Mouse (Mus musculus) MEL (cell line): ENCODE data around the gene Zfp42. TPM values are rescaled to one million over a fixed set of nuclear protein-coding genes. Genes with fewer than 3 reads are reported as not detected.

Source experiments
- DNase-seq: peaks from one replicate; pipeline ENCODE4 v3.0.0; 2011; ENCODE audit warnings: low read depth, low spot score
- H3K27ac ChIP-seq: 2 replicates; pipeline ENCODE4 v1.5.1; 2012; ENCODE audit warnings: low read depth, mild to moderate bottlenecking, control low read depth, low read length, moderate library complexity; ENCODE audit not compliant: control insufficient read depth
- H3K27me3 ChIP-seq, 2 experiments: fragments of 150-350 bp in 1 of 2; sonication (generic) in 1 of 2; 2 replicates each; pipeline ENCODE4 v1.6.1; 2012; ENCODE audit warnings: low read length in 2 of 2, mild to moderate bottlenecking in 2 of 2, improper control_type of control experiment in 1 of 2, moderate library complexity in 1 of 2; ENCODE audit not compliant: insufficient read depth in 2 of 2, control insufficient read depth in 1 of 2
- H3K36me3 ChIP-seq, 2 experiments: 2 replicates each; pipeline ENCODE4 v1.6.1; 2012 to 2014; ENCODE audit warnings: low read length in 2 of 2, improper control_type of control experiment in 1 of 2, inconsistent platforms in 1 of 2, mild to moderate bottlenecking in 1 of 2; ENCODE audit not compliant: insufficient read depth in 2 of 2, control insufficient read depth in 1 of 2
- H3K4me1 ChIP-seq, 2 experiments: fragments of 150-350 bp in 1 of 2; sonication (generic) in 1 of 2; 2 replicates each; pipeline ENCODE4 v1.6.1; 2012; ENCODE audit warnings: low read length in 2 of 2, improper control_type of control experiment in 1 of 2, mild to moderate bottlenecking in 1 of 2; ENCODE audit not compliant: insufficient read depth in 2 of 2, control insufficient read depth in 1 of 2
- H3K4me3 ChIP-seq, 2 experiments: fragments of 150-350 bp in 1 of 2; sonication (generic) in 1 of 2; 2 replicates each; pipeline ENCODE4 v1.5.1; 2012; ENCODE audit warnings: low read depth in 2 of 2, low read length in 2 of 2, mild to moderate bottlenecking in 2 of 2, moderate library complexity in 2 of 2, control low read depth in 1 of 2, improper control_type of control experiment in 1 of 2; ENCODE audit not compliant: control insufficient read depth in 1 of 2, insufficient read depth in 1 of 2
- H3K79me2 ChIP-seq: 2 replicates; pipeline ENCODE4 v1.6.1; 2012; ENCODE audit warnings: mild to moderate bottlenecking, low read length, moderate library complexity; ENCODE audit not compliant: control insufficient read depth, poor library complexity, insufficient read depth
- H3K9ac ChIP-seq: 2 replicates; pipeline ENCODE4 v1.6.1; 2012; ENCODE audit warnings: low read depth, mild to moderate bottlenecking, control low read depth, low read length, moderate library complexity; ENCODE audit not compliant: control insufficient read depth, poor library complexity, severe bottlenecking
- H3K9me3 ChIP-seq: fragments of 150-350 bp; sonication (generic); replicated peaks from 2 replicates; pipeline ENCODE4 v1.6.1; 2012; ENCODE audit warnings: mild to moderate bottlenecking, low read length, improper control_type of control experiment, moderate library complexity; ENCODE audit not compliant: insufficient read depth
- CHD2 ChIP-seq: IDR thresholded peaks from 2 replicates; pipeline ENCODE4 v1.6.1; 2011; ENCODE audit warnings: low read length, improper control_type of control experiment
- CTCF ChIP-seq, 3 experiments: IDR thresholded peaks in 2 of 3; conservative IDR thresholded peaks in 1 of 3; 2 replicates each; pipeline ENCODE4 v1.5.1; 2011 to 2012; ENCODE audit warnings: low read length in 3 of 3, low read depth in 2 of 3, mild to moderate bottlenecking in 2 of 3, improper control_type of control experiment in 1 of 3, inconsistent platforms in 1 of 3, mixed read lengths in 1 of 3, moderate library complexity in 1 of 3; ENCODE audit not compliant: control insufficient read depth in 1 of 3, insufficient read depth in 1 of 3, poor library complexity in 1 of 3, severe bottlenecking in 1 of 3
- E2F4 ChIP-seq: IDR thresholded peaks from 2 replicates; pipeline ENCODE4 v1.6.1; 2011; ENCODE audit warnings: low read depth, low read length, improper control_type of control experiment, borderline replicate concordance
- ELF1 ChIP-seq: IDR thresholded peaks from 2 replicates; pipeline ENCODE4 v1.6.1; 2014; ENCODE audit warnings: low read depth, mild to moderate bottlenecking, inconsistent platforms, low read length, improper control_type of control experiment, moderate library complexity
- EP300 ChIP-seq, 2 experiments: IDR thresholded peaks; 2 replicates each; pipeline ENCODE4 v1.6.1; 2011; ENCODE audit warnings: improper control_type of control experiment in 2 of 2, low read length in 2 of 2, low read depth in 1 of 2, mild to moderate bottlenecking in 1 of 2
- ETS1 ChIP-seq: IDR thresholded peaks from 2 replicates; pipeline ENCODE4 v1.6.1; 2012; ENCODE audit warnings: low read depth, mild to moderate bottlenecking, inconsistent platforms, low read length, improper control_type of control experiment, moderate library complexity
- GABPA ChIP-seq: IDR thresholded peaks from 2 replicates; pipeline ENCODE4 v1.6.1; 2012; ENCODE audit warnings: low read depth, mild to moderate bottlenecking, inconsistent platforms, low read length, improper control_type of control experiment, moderate library complexity
- GATA1 ChIP-seq: IDR thresholded peaks from 2 replicates; pipeline ENCODE4 v1.6.1; 2011; ENCODE audit warnings: low read depth, low read length, improper control_type of control experiment
- JUND ChIP-seq: IDR thresholded peaks from 2 replicates; pipeline ENCODE4 v1.6.1; 2011; ENCODE audit warnings: low read depth, mild to moderate bottlenecking, improper control_type of control experiment, low read length
- MAZ ChIP-seq: IDR thresholded peaks from 2 replicates; pipeline ENCODE4 v1.6.1; 2012; ENCODE audit warnings: low read depth, mild to moderate bottlenecking, inconsistent platforms, low read length, improper control_type of control experiment
- MEF2A ChIP-seq: IDR thresholded peaks from 2 replicates; pipeline ENCODE4 v1.6.1; 2014; ENCODE audit warnings: low read depth, mild to moderate bottlenecking, inconsistent platforms, low read length, improper control_type of control experiment; ENCODE audit not compliant: poor library complexity, insufficient replicate concordance, severe bottlenecking; ENCODE audit errors: extremely low read depth
- MXI1 ChIP-seq: IDR thresholded peaks from 2 replicates; pipeline ENCODE4 v1.6.1; 2011; ENCODE audit warnings: mild to moderate bottlenecking, low read depth, low read length, improper control_type of control experiment
- NELFE ChIP-seq: IDR thresholded peaks from 2 replicates; pipeline ENCODE4 v1.6.1; 2011; ENCODE audit warnings: low read depth, low read length, improper control_type of control experiment
- POLR2A ChIP-seq, 2 experiments: IDR thresholded peaks; 2 replicates each; pipeline ENCODE4 v1.6.1; 2011 to 2012; ENCODE audit warnings: low read length in 2 of 2, mild to moderate bottlenecking in 2 of 2, control low read depth in 1 of 2, improper control_type of control experiment in 1 of 2, low read depth in 1 of 2, moderate library complexity in 1 of 2; ENCODE audit not compliant: control insufficient read depth in 1 of 2, insufficient read depth in 1 of 2, poor library complexity in 1 of 2
- POLR2AphosphoS2 ChIP-seq: IDR thresholded peaks from 2 replicates; pipeline ENCODE4 v1.6.1; 2011; ENCODE audit warnings: low read length, improper control_type of control experiment
- POLR2AphosphoS5 ChIP-seq: IDR thresholded peaks from 2 replicates; pipeline ENCODE4 v1.6.1; 2012; ENCODE audit warnings: low read depth, borderline replicate concordance, mild to moderate bottlenecking, inconsistent platforms, low read length, moderate library complexity, mixed read lengths
- RCOR1 ChIP-seq: IDR thresholded peaks from 2 replicates; pipeline ENCODE4 v1.6.1; 2012; ENCODE audit warnings: low read depth, mild to moderate bottlenecking, inconsistent platforms, low read length, improper control_type of control experiment
- SMC3 ChIP-seq: IDR thresholded peaks from 2 replicates; pipeline ENCODE4 v1.6.1; 2011; ENCODE audit warnings: low read depth, low read length, improper control_type of control experiment
- TCF12 ChIP-seq: IDR thresholded peaks from 2 replicates; pipeline ENCODE4 v1.6.1; 2014; ENCODE audit warnings: low read depth, mild to moderate bottlenecking, inconsistent platforms, low read length, improper control_type of control experiment, moderate library complexity
- UBTF ChIP-seq: IDR thresholded peaks from 2 replicates; pipeline ENCODE4 v1.6.1; 2012; ENCODE audit warnings: low read depth, mild to moderate bottlenecking, inconsistent platforms, low read length, improper control_type of control experiment, moderate library complexity, borderline replicate concordance; ENCODE audit not compliant: insufficient read depth
- USF1 ChIP-seq: IDR thresholded peaks from 2 replicates; pipeline ENCODE4 v1.6.1; 2014; ENCODE audit warnings: low read depth, mild to moderate bottlenecking, inconsistent platforms, low read length, improper control_type of control experiment, moderate library complexity
- USF2 ChIP-seq, 2 experiments: IDR thresholded peaks; 2 replicates each; pipeline ENCODE4 v1.6.1; 2011 to 2012; ENCODE audit warnings: improper control_type of control experiment in 2 of 2, low read length in 2 of 2, borderline replicate concordance in 1 of 2, inconsistent platforms in 1 of 2, low read depth in 1 of 2, mild to moderate bottlenecking in 1 of 2; ENCODE audit not compliant: insufficient read depth in 1 of 2
- ZC3H11A ChIP-seq: IDR thresholded peaks from 2 replicates; pipeline ENCODE4 v1.6.1; 2012; ENCODE audit warnings: low read depth, mild to moderate bottlenecking, inconsistent platforms, low read length, improper control_type of control experiment
- ZNF384 ChIP-seq: IDR thresholded peaks from 2 replicates; pipeline ENCODE4 v1.6.1; 2012; ENCODE audit warnings: low read depth, mild to moderate bottlenecking, inconsistent platforms, low read length, improper control_type of control experiment
- polyA plus RNA-seq, 2 experiments: library from polyadenylated mRNA; stranded (reverse) in 1 of 2; unstranded in 1 of 2; fragments of >175 nt in 1 of 2; fragments of >200 nt in 1 of 2; gene quantifications; 2 replicates each; pipeline versions ENCODE4 v1.2.1 to v1.2.4; 2012; ENCODE audit warnings: low replicate concordance in 2 of 2, low read depth in 1 of 2; ENCODE audit not compliant: insufficient read length in 2 of 2, insufficient read depth in 1 of 2, missing spikeins in 1 of 2
- total RNA-seq: library from RNA; depleted of rRNA; stranded (reverse); fragments of 300-350 nt; gene quantifications from 2 replicates; pipeline ENCODE4 v1.2.3, GENCODE M21; 2012

Zfp42 gene
- total and polyA plus RNA-seq, 3 experiments = not detected

GRCm38 (mm10) chr8:43331657-43332056 lies 24.9 kb upstream of the Zfp42 start:
- Histone ChIP-seq H3K9me3 (no peaks in the 10 kb centered on the region), H3K9ac (no peak overlapping the region), H3K36me3 (no peaks in the 10 kb centered on the region), H3K27ac (no peak overlapping the region), H3K4me1 (no peaks in the 10 kb centered on the region), H3K27me3 (no peaks in the 10 kb centered on the region), H3K4me3 (no peak overlapping the region), H3K79me2 (no peaks in the 10 kb centered on the region)
- no peak for TF ChIP-seq CTCF (IDR thresholded peaks at IDR 0.05 in 2 of 3, conservative IDR thresholded peaks at IDR 0.05 in 1 of 3; ENCODE audit: control insufficient read depth in 1 of 3, insufficient read depth in 1 of 3, low read depth in 2 of 3, low read length in 3 of 3, poor library complexity in 1 of 3, severe bottlenecking in 1 of 3)
- no peak for TF ChIP-seq POLR2AphosphoS5
- TF ChIP-seq SMC3 = no peak
- TF ChIP-seq ZC3H11A = no peak
- no peak for TF ChIP-seq USF1
- TF ChIP-seq MEF2A = no peak
- TF ChIP-seq ETS1 = no peak
- no peak for TF ChIP-seq GATA1
- TF ChIP-seq GABPA = no peak
- no peak for TF ChIP-seq MAZ
- no peak for TF ChIP-seq MXI1
- no peak for TF ChIP-seq USF2 (IDR thresholded peaks at IDR 0.05; ENCODE audit: borderline replicate concordance in 1 of 2, insufficient read depth in 1 of 2, low read depth in 1 of 2, low read length in 2 of 2)
- TF ChIP-seq CHD2 = no peak
- TF ChIP-seq NELFE = no peak
- no peak for DNase-seq

GRCm38 (mm10) chr8:43329913-43330705 lies 23.3 kb upstream of the Zfp42 start:
- TF ChIP-seq JUND (no peak), USF2 (IDR thresholded peaks at IDR 0.05; ENCODE audit: borderline replicate concordance in 1 of 2, insufficient read depth in 1 of 2, low read depth in 1 of 2, low read length in 2 of 2) (no peak), E2F4 (no peak), POLR2AphosphoS2 (no peak), TCF12 (no peak), GATA1 (no peak), ELF1 (no peak), ZNF384 (no peak), CHD2 (no peak), RCOR1 (no peak), MAZ (no peak), MXI1 (no peak), UBTF (no peak), EP300 (IDR thresholded peaks at IDR 0.05; ENCODE audit: low read depth in 1 of 2, low read length in 2 of 2) (no peak), CTCF (IDR thresholded peaks at IDR 0.05 in 2 of 3, conservative IDR thresholded peaks at IDR 0.05 in 1 of 3; ENCODE audit: control insufficient read depth in 1 of 3, insufficient read depth in 1 of 3, low read depth in 2 of 3, low read length in 3 of 3, poor library complexity in 1 of 3, severe bottlenecking in 1 of 3) (no peak), POLR2A (IDR thresholded peaks at IDR 0.05; ENCODE audit: control insufficient read depth in 1 of 2, insufficient read depth in 1 of 2, low read depth in 1 of 2, low read length in 2 of 2, poor library complexity in 1 of 2) (no peak)
- Histone ChIP-seq H3K9me3 (no peaks in the 10 kb centered on the region), H3K36me3 (no peaks in the 10 kb centered on the region), H3K79me2 (no peaks in the 10 kb centered on the region), H3K4me3 (no peak overlapping the region), H3K27me3 (no peaks in the 10 kb centered on the region), H3K4me1 (no peaks in the 10 kb centered on the region), H3K9ac (no peak overlapping the region), H3K27ac (no peak overlapping the region)
- no peak for DNase-seq
